Mouse (Mus musculus) spleen, adult 2 months (tissue): ENCODE results near the gene Zfp296. TPM values are rescaled to one million over a fixed set of nuclear protein-coding genes. Genes with fewer than 3 reads are reported as not detected.
A peak's percentile ranks its signal among the peaks of the same experiment; 100 is the strongest.

Source experiments
- DNase-seq, 2 experiments: peaks; one replicate each; pipeline versions ENCODE4 v3.0.0 to v3.0.0-alpha.2; 2012 to 2021; ENCODE audit warnings: low spot score in 2 of 2, low read depth in 1 of 2
- H3K27ac ChIP-seq: fragments of 200-500 bp; 2 replicates; pipeline ENCODE4 v1.5.1; 2012; ENCODE audit warnings: low read length, inconsistent platforms; ENCODE audit not compliant: insufficient read depth
- H3K27me3 ChIP-seq: fragments of 200-500 bp; 2 replicates; pipeline ENCODE4 v1.6.1; 2012; ENCODE audit warnings: mild to moderate bottlenecking, moderate library complexity, low read length, inconsistent platforms; ENCODE audit not compliant: control insufficient read depth, insufficient read depth
- H3K36me3 ChIP-seq: fragments of 200-500 bp; 2 replicates; pipeline ENCODE4 v1.6.1; 2012; ENCODE audit warnings: mild to moderate bottlenecking, low read length, inconsistent platforms; ENCODE audit not compliant: control insufficient read depth, insufficient read depth
- H3K4me1 ChIP-seq: fragments of 200-500 bp; 2 replicates; pipeline ENCODE4 v1.6.1; 2011; ENCODE audit warnings: inconsistent platforms; ENCODE audit not compliant: control insufficient read depth, insufficient read depth, insufficient read length
- H3K4me3 ChIP-seq: fragments of 200-500 bp; 2 replicates; pipeline ENCODE4 v1.5.1; 2011; ENCODE audit warnings: mild to moderate bottlenecking, inconsistent platforms; ENCODE audit not compliant: insufficient read depth, insufficient read length; ENCODE audit errors: extremely low read depth
- CTCF ChIP-seq: fragments of 200-500 bp; IDR thresholded peaks from 2 replicates; pipeline ENCODE4 v1.5.1; 2011; ENCODE audit warnings: mild to moderate bottlenecking, inconsistent platforms; ENCODE audit not compliant: insufficient read depth, insufficient read length, insufficient replicate concordance; ENCODE audit errors: extremely low read depth
- POLR2A ChIP-seq: fragments of 200-500 bp; IDR thresholded peaks from 2 replicates; pipeline ENCODE4 v1.6.1; 2011; ENCODE audit warnings: low read depth, low read length, inconsistent platforms
- WGBS: fragments of 180-500 bp; shearing (Covaris S2); methylation state at CpG from one replicate; pipeline ENCODE4 v1.1.7; 2018; 5-methylcytosine and 5-hydroxymethylcytosine counted together
- polyA plus RNA-seq: library from polyadenylated mRNA; depleted of rRNA; stranded (reverse); fragments of >200 nt; gene quantifications from 2 replicates; pipeline ENCODE4 v1.2.3, GENCODE M21; 2012

The Zfp296 gene
- polyA plus RNA-seq, 1 experiment: 20.9 TPM

DNA sequence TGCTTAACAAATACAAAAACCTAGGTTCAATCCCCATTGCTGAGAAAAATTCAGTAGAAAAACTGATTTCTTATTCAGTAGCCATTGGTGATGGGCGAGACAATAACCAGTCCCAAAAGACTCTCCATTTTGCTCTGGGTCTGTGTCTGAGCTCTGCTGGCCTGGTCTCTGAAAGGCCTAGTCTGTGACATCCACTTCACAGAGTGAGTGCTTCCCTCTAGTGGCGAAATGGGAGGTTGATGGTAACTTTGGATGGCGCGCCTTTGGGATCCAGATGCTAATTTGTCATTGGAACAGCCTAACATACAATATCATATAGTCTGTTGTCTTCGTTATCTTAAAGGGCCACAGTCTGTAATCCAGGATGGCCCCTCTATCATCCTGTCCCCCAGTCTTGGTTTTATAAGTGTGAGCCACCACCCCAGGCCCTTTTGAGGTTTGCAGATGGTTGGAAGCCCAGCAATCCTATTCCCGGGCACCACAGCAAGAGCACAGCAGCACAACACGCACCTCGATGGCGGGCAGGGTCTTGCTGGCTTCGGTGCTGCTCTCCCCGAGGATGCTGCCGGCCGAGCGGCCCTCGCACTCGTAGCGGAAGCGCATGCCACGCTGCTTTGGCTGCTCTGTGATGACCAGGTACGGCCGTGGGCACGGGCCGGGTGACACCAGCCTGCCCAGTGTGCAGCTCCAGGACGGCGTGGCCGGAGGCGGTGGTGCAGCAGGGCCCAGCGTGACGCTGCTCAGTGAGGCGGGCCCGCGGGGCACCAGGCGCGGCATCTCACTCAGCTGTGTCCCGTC is 42.1 kb downstream of the Zfp296 start:
- Histone ChIP-seq H3K36me3 (peaks cover 49% of the 10 kb centered on the region), H3K4me3 (no peak overlapping the region), H3K4me1 (peaks cover 9% of the 10 kb centered on the region), H3K27me3 (no peaks in the 10 kb centered on the region), H3K27ac (no peak overlapping the region)
- TF ChIP-seq CTCF (peak; percentile 70; the same call in 1 of the 2 replicates), POLR2A (no peak)
- DNase-seq: peak; percentile 52 to 59
- WGBS: 40% methylated on average over 35 of the region's 35 CpGs

DNA sequence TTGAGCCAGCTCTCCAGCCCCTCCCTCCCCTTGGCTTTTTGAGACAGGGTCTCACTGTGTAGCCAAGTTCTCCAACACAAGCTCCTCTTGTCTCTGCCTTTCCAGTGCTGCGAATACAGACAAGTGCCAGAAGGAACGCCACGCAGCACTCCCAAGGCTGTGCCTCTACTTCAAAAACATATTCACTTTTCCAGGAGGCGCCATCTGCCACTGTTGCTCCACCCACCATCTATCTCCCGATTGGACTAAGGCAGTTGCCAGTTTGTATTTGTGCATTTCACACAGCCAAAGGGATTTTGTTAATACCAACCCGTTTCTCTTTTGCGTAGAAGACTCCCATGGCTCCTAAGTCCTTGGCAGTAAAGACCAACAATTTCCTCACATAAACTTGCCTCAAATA is 43.7 kb downstream of the Zfp296 start:
- peaks cover 43% of the 10 kb centered on the region for H3K36me3 ChIP-seq
- no peak for TF ChIP-seq CTCF
- TF ChIP-seq POLR2A: no peak
- no peak overlapping the region for H3K27ac ChIP-seq
- no peak for DNase-seq
- no peak overlapping the region for H3K4me3 ChIP-seq
- H3K4me1 ChIP-seq: peaks cover 4% of the 10 kb centered on the region; the same call in 1 of the 2 replicates
- WGBS: 93% methylated on average over 7 of the region's 7 CpGs
- H3K27me3 ChIP-seq: no peaks in the 10 kb centered on the region

DNA sequence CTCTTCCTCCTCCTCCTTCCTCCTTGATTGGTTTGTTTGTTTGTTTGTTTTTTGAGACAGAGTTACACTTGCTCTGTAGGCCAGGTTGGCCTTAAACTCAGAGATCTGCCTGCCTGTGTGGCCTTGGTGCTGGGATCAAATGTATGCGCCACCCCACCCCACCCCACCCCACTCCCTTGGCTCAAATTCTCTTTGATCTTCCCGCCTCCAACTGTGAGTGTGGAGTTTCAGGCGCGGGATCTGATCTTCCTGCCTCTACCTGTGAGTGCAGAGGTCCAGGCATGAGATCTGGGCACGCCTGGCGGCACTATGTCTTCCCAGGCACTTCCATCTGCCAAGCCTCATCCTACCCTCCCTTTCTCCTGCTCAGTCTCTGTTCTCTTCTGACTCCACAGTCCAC is 45.2 kb downstream of the Zfp296 start:
- Histone ChIP-seq H3K36me3 (peaks cover 36% of the 10 kb centered on the region), H3K4me1 (peaks cover 4% of the 10 kb centered on the region; the same call in 1 of the 2 replicates), H3K27ac (no peak overlapping the region), H3K4me3 (no peak overlapping the region), H3K27me3 (no peaks in the 10 kb centered on the region)
- no peak for DNase-seq
- 80% methylated on average over 6 of the region's 6 CpGs for WGBS
- TF ChIP-seq POLR2A: no peak
- no peak for TF ChIP-seq CTCF

DNA sequence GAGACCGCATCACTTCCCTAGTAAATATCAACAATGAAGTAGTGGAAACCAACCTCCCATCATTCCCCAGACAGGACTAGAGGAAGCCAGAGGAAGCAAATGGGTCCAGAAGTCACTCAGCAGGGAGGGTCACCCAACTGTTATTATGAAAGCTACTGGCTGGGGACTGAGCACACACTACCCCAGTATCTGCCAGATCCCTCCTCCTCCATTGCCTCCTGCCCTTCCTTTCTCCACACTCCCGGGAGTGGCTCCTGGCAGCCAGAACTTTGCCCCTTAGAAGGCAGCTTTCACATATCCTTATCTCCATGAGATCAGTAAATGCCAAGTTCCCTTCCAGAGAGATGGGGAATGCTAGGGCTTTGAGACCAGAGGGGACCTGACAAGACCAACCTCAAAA is 46.3 kb downstream of the Zfp296 start:
- Histone ChIP-seq H3K4me3 (no peak overlapping the region), H3K36me3 (peaks cover 25% of the 10 kb centered on the region), H3K4me1 (peaks cover 7% of the 10 kb centered on the region), H3K27ac (no peak overlapping the region), H3K27me3 (no peaks in the 10 kb centered on the region)
- no peak for DNase-seq
- WGBS: 90% methylated on average over 2 of the region's 2 CpGs
- TF ChIP-seq CTCF (no peak), POLR2A (no peak)

DNA sequence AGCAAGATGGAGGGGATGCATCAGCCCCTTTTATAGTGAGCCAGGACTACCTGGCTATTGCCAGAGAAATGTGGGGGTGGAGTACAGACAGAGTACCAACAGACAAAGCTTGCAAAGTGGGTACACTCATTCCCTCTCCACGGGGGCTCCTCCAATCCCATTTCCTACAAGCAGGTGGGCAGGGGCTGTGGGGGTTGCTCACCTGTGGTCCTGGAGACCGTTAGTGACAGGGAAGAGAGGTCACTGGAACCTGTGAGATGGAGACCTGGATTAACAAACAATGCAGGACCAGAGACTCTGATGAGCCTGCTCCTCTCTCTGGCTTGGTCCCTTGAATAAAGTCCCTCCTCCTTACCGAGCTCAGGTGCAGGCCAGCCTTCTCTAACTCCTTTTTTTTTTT is 50.6 kb downstream of the Zfp296 start:
- 77% methylated on average over 3 of the region's 3 CpGs for WGBS

DNA sequence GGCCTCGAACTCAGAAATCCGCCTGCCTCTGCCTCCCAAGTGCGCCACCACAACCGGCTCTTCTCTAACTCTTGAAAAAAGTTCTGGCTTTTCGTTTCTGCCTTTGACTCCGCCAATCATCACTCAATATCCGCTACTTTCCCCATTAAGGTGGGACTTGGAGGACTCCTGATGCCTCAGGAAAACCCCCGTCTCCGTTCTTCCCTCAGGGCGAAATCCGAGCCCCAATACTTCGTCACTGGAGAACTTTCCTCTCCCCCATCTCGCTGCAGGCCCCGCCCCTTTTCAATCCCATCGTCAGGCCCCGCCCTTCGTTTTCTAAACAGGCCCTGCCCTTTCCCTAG is 51.1 kb downstream of the Zfp296 start:
- Histone ChIP-seq H3K4me3 (peak overlapping the region; percentile 58), H3K4me1 (peaks cover 3% of the 10 kb centered on the region; the same call in 1 of the 2 replicates), H3K27ac (peak overlapping the region; percentile 80), H3K27me3 (no peaks in the 10 kb centered on the region), H3K36me3 (peaks cover 2% of the 10 kb centered on the region)
- WGBS: 8% methylated on average over 17 of the region's 17 CpGs
- TF ChIP-seq CTCF: no peak
- TF ChIP-seq POLR2A: no peak
- DNase-seq: no peak

More for the DNA sequence above, 50.6 kb downstream of the Zfp296 start:
- peaks cover 6% of the 10 kb centered on the region for H3K36me3 ChIP-seq
- TF ChIP-seq POLR2A (no peak), CTCF (no peak)
- peaks cover 3% of the 10 kb centered on the region; the same call in 1 of the 2 replicates for H3K4me1 ChIP-seq
- no peak for DNase-seq
- no peaks in the 10 kb centered on the region for H3K27me3 ChIP-seq
- peak overlapping the region; percentile 58; the same call in 1 of the 2 replicates for H3K4me3 ChIP-seq
- H3K27ac ChIP-seq: peak overlapping the region; percentile 80
